Mouse (Mus musculus): ENCODE data around the gene Tpt1. TPM values are rescaled to one million over a fixed set of nuclear protein-coding genes. Genes with fewer than 3 reads are reported as not detected.
A peak's percentile ranks its signal among the peaks of the same experiment; 100 is the strongest.

Gene Tpt1
- total RNA-seq, 4 experiments from 2014 or later = 2,668 to 3,319 (median 3,029) TPM

DNA sequence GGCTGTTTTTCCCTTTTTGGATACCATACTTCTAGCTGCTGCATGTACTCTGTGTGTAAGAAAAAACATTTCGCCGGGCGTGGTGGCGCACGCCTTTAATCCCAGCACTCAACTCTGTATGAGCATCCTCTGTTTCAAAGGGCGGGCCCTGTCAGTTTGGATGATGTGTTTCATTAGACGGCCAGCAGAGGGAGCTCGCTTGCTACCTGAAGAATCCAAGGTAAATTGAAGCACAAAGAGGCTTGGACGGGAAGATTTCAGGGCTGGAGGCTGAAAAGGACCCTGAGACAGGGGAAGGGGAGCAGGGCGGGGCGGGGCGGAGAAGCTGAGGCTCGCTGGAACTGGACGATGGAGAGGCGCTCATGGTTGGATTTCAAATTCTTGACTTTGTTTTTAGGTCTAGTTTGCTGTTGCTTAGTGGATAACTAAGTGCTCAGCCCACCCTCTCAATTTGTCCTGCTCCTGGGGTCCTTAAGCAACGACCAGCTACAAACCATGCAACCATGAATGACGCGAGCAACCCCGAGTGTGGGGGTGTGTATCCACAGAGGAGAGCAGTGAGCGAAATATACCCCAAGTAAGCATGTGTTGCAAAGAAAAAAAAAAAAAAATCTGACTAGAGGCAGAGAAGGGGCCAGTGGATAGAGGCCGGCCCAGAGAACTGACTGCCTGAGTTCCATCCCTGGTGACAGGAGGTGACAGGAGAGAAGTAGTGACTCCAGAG is 31.6 kb downstream of the Tpt1 start:
- DNase-seq (ENCODE audit: low spot score) = peak; percentile 62

DNA sequence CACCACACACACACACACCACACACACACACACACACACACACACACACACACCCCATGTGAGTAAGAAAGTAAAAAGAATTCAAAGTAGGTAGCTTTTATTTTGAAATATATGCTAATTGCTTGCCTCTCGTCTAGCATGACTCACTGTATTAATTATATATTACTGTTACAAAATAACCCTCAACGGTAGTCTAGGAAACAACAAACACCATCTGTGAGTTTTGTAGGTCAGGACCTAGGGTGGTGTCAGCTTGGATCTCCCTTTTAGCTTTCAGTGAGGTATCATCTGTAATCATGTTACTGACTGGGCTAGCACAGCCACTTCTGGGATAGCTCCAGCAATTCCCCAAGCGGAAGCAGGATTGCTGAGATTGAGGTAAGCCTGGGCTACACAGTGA is 32.4 kb downstream of the Tpt1 start:
- no peak for DNase-seq (ENCODE audit: low spot score)

DNA sequence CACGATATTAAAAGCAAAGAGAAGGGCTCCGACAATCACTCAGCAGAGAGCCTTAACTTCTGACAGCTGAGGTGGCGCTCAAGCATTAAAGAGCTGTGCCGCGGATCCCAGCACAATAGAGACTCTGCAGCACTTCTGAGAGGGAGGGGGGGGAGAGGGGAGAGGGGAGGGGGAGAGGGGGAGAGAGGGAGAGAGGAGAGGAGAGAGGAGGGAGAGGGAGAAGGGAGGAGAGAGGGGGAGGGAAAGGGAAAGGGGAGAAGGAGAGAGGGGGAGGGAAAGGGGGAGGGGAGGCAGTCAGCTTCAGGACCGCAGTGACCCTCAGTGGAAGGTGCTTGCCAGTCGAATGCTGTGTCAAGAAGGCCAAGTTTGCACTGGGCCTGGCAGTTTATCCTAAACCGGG is 34.1 kb downstream of the Tpt1 start:
- no peak for DNase-seq (ENCODE audit: low spot score)

DNA sequence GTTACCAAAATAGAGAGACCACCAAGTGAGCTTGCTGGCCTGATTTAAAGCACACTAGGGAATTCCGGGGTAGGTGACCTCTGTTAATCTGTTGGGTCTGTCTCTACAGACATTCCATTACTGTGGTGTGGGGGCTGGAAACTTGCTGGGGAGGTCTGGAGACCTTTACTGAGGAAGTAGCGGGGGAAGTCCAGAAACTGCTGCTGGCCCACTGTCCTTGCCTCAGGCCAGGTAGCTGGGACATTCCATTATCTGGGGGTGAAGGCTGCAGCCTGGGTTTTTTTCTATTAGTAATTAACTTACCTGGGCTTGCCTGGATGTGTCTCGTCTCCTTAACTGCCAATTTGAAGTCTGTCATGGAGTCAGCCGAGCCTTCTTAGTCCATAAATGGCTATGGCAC is 37.0 kb downstream of the Tpt1 start:
- no peak for DNase-seq (ENCODE audit: low spot score)

DNA sequence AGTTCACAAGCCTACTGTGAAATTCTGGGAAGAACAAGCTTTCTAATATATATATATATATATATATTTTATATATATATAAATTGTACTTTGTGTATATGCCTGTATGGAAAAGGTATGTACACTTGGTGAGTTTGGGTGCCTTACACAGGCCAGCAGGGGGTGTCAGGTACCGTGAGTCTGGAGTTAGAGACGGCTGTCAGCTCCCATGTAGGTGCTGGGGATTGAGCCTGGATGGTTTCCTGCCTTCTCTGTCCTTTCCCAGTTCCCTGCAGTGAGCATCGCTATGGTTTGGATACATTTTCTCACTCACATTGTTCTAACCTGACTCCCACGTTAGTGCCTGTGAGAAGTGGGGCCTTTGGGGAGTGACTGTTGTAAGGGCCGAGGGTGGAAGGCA is 38.4 kb downstream of the Tpt1 start:
- no peak for DNase-seq (ENCODE audit: low spot score)

DNA sequence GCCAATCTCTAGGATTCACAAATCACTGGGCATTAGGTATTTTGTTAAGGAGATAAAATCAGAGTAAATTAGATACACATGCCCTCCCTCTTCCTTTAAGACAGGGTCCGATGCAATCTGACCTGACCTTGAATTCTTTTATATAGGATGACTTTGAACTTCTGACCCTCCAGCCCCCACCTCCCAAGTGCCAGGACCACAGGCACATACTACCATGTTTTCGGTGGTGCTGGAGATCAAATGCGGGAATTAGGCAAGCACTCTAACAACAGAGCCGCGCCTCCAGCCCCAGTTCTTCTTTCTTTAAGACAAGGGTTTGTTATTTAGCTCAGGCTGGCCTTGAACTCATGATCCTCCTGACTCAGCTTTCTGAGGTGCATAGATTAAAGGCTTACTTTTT is 39.0 kb downstream of the Tpt1 start:
- DNase-seq (ENCODE audit: low spot score) = no peak

DNA sequence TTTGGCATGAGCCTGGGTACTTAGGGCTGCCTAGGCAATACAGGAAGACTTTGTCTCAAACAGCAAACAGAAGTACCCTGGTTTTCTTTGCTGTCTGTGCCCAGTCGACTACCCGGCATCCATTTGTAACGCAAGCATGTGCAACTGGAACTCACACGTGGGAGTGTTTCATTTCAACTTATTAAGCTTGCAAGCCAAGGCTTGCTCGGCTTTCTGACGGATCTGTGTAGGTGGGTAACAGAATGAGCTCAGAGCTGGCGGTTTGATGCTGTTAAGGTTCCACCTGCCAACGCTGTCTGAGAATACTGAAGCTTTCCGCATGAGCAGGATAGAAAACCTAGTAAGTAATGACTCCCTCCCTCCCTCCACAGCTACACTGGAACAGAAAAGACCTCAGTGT is 47.2 kb downstream of the Tpt1 start:
- no peak for DNase-seq (ENCODE audit: low spot score)

Other genes starting within 250 kb of the Tpt1 start
- not detected for gene Erich6b, start 202.8 kb upstream of the Tpt1 start, total RNA-seq (2022)
- 10 to 100 TPM; 13.9 to 15.4 (median 14.6) TPM for gene Cog3, start 90.6 kb upstream of the Tpt1 start, total RNA-seq (2022)
- 10 to 100 TPM; 11.0 to 13.3 (median 11.6) TPM for gene Slc25a30, start 58.1 kb upstream of the Tpt1 start, total RNA-seq (2022)
- gene Kctd4, start 109.9 kb downstream of the Tpt1 start, total RNA-seq (2022) = not detected
- gene Gtf2f2, start 165.8 kb downstream of the Tpt1 start, total RNA-seq (2022) = 10 to 100 TPM; 11.5 to 12.8 (median 11.9) TPM

Data from heart, adult 8-10 months (tissue).